Mouse (Mus musculus) T-cell, adult 66 days (primary cell): Measurements from ENCODE around the gene A530084C06Rik. TPM values are rescaled to one million over a fixed set of nuclear protein-coding genes. Genes with fewer than 3 reads are reported as not detected.

Experiments
- total RNA-seq, 2 experiments: library from RNA; stranded (reverse); gene quantifications; 3 replicates in 1 of 2; 4 replicates in 1 of 2; pipeline ENCODE4 v1.2.4; 2023

A530084C06Rik gene
- total RNA-seq: not detected

GRCm38 (mm10) chr13:31558521-31559418 lies at the start of gene A530084C06Rik:
Gene A530084C06Rik, minus strand, starts transcription at chr13:31559333.

DNA sequence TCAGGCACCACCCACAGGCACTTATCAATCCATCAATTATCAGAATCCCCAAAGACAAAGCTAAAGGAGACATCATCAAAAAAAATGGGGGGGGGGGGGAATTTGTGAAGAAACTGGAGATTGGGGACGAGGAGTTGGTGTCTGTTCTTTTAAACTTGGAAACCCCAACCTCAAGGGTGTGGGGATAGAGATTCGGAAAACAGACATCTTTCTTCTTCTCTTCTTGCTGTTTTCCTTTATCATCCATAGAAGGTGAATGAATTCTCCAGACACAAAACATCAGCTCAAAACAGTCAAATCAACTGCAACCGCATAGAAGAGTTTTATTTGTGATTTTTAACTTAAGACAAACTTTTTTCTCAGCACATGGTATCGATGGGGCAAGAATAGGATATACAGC lies 3.3 kb downstream of the A530084C06Rik start, which contains the start of gene Foxq1:
Gene Foxq1 (plus strand): TSS at position 301 of the 400 bp plus-strand sequence.

Other genes with a start within 250 kb of the A530084C06Rik start
- not detected for gene Foxq1, start 3.2 kb downstream of the A530084C06Rik start, total RNA-seq
- not detected for gene Foxf2, start 66.5 kb upstream of the A530084C06Rik start, total RNA-seq
- not detected for gene Foxc1, start 247.3 kb upstream of the A530084C06Rik start, total RNA-seq